Mouse (Mus musculus): ENCODE measurements around the gene Tsc1. TPM values are rescaled to one million over a fixed set of nuclear protein-coding genes. Genes with fewer than 3 reads are reported as not detected.
A peak's percentile ranks its signal among the peaks of the same experiment; 100 is the strongest.

Gene Tsc1
- total and polyA plus RNA-seq, 2 experiments from 2014 or later, result 7.7 to 14.6 TPM

GRCm38 (mm10) chr2:28653351-28653750 lies 12.3 kb downstream of the Tsc1 start:
- Histone ChIP-seq H3K27me3 (ENCODE audit: control insufficient read depth, insufficient read depth, low read length) (no peaks in the 10 kb centered on the region), H3K36me3 (replicated peaks; ENCODE audit: control insufficient read depth, insufficient read depth, low read length) (peaks cover 13% of the 10 kb centered on the region), H3K4me2 (ENCODE audit: low read depth, low read length) (no peak overlapping the region), H3K27ac (ENCODE audit: low read depth) (no peak overlapping the region), H3K9ac (replicated peaks; ENCODE audit: low read depth, low read length) (no peak overlapping the region), H3K4me3 (ENCODE audit: low read depth, low read length) (no peak overlapping the region), H3K9me3 (replicated peaks; ENCODE audit: control insufficient read depth, low read length) (no peaks in the 10 kb centered on the region), H3K4me1 (ENCODE audit: control insufficient read depth, insufficient read depth) (no peaks in the 10 kb centered on the region)
- ATAC-seq (ENCODE audit: insufficient read depth, low read depth), result no peak
- 92% methylated on average over 7 of the region's 7 CpGs for WGBS
- DNase-seq (ENCODE audit: low spot score), result no peak
- TF ChIP-seq EP300 (IDR thresholded peaks at IDR 0.05; ENCODE audit: low read depth) (no peak), CTCF (IDR thresholded peaks at IDR 0.05; ENCODE audit: low read depth) (no peak)

GRCm38 (mm10) chr2:28654295-28654694 lies 13.3 kb downstream of the Tsc1 start:
- DNase-seq (ENCODE audit: low spot score) (no peak), ATAC-seq (ENCODE audit: insufficient read depth, low read depth) (no peak)
- no peaks in the 10 kb centered on the region for H3K9me3 ChIP-seq (replicated peaks; ENCODE audit: control insufficient read depth, low read length)
- H3K4me3 ChIP-seq (ENCODE audit: low read depth, low read length), result no peak overlapping the region
- peaks cover 23% of the 10 kb centered on the region for H3K36me3 ChIP-seq (replicated peaks; ENCODE audit: control insufficient read depth, insufficient read depth, low read length)
- WGBS, result 56% methylated on average over 2 of the region's 2 CpGs
- no peak overlapping the region for H3K4me2 ChIP-seq (ENCODE audit: low read depth, low read length)
- no peak overlapping the region for H3K27ac ChIP-seq (ENCODE audit: low read depth)
- peak; percentile 25 for TF ChIP-seq CTCF (IDR thresholded peaks at IDR 0.05; ENCODE audit: low read depth)
- TF ChIP-seq EP300 (IDR thresholded peaks at IDR 0.05; ENCODE audit: low read depth), result no peak
- no peaks in the 10 kb centered on the region for H3K4me1 ChIP-seq (ENCODE audit: control insufficient read depth, insufficient read depth)
- H3K27me3 ChIP-seq (ENCODE audit: control insufficient read depth, insufficient read depth, low read length), result no peaks in the 10 kb centered on the region
- no peak overlapping the region for H3K9ac ChIP-seq (replicated peaks; ENCODE audit: low read depth, low read length)

- Histone ChIP-seq H3K9me3 (replicated peaks; ENCODE audit: control insufficient read depth, low read length) (no peaks in the 10 kb centered on the region), H3K36me3 (replicated peaks; ENCODE audit: control insufficient read depth, insufficient read depth, low read length) (peaks cover 40% of the 10 kb centered on the region), H3K4me3 (ENCODE audit: low read depth, low read length) (no peak overlapping the region), H3K9ac (replicated peaks; ENCODE audit: low read depth, low read length) (no peak overlapping the region), H3K4me2 (ENCODE audit: low read depth, low read length) (no peak overlapping the region), H3K4me1 (ENCODE audit: control insufficient read depth, insufficient read depth) (no peaks in the 10 kb centered on the region), H3K27me3 (ENCODE audit: control insufficient read depth, insufficient read depth, low read length) (no peaks in the 10 kb centered on the region), H3K27ac (ENCODE audit: low read depth) (no peak overlapping the region)
- 78% methylated on average over 8 of the region's 8 CpGs for whole genome bisulfite sequencing
- no peak for DNase-seq (ENCODE audit: low spot score)
- ATAC-seq (ENCODE audit: insufficient read depth, low read depth), result no peak
- TF ChIP-seq EP300 (IDR thresholded peaks at IDR 0.05; ENCODE audit: low read depth) (no peak), CTCF (IDR thresholded peaks at IDR 0.05; ENCODE audit: low read depth) (no peak)
Measured at GRCm38 (mm10) chr2:28656216-28656615, 15.2 kb downstream of the Tsc1 start.

- ATAC-seq (ENCODE audit: insufficient read depth, low read depth) (no peak), DNase-seq (ENCODE audit: low spot score) (no peak)
- Histone ChIP-seq H3K27me3 (ENCODE audit: control insufficient read depth, insufficient read depth, low read length) (no peaks in the 10 kb centered on the region), H3K36me3 (replicated peaks; ENCODE audit: control insufficient read depth, insufficient read depth, low read length) (peaks cover 90% of the 10 kb centered on the region), H3K9ac (replicated peaks; ENCODE audit: low read depth, low read length) (no peak overlapping the region), H3K4me3 (ENCODE audit: low read depth, low read length) (no peak overlapping the region), H3K9me3 (replicated peaks; ENCODE audit: control insufficient read depth, low read length) (no peaks in the 10 kb centered on the region), H3K27ac (ENCODE audit: low read depth) (no peak overlapping the region), H3K4me2 (ENCODE audit: low read depth, low read length) (no peak overlapping the region), H3K4me1 (ENCODE audit: control insufficient read depth, insufficient read depth) (no peaks in the 10 kb centered on the region)
- 92% methylated on average over 3 of the region's 3 CpGs for WGBS
- TF ChIP-seq EP300 (IDR thresholded peaks at IDR 0.05; ENCODE audit: low read depth) (no peak), CTCF (IDR thresholded peaks at IDR 0.05; ENCODE audit: low read depth) (no peak)
Measured at GRCm38 (mm10) chr2:28662891-28663290, 21.9 kb downstream of the Tsc1 start.

- peaks cover 89% of the 10 kb centered on the region for H3K36me3 ChIP-seq (replicated peaks; ENCODE audit: control insufficient read depth, insufficient read depth, low read length)
- H3K9ac ChIP-seq (replicated peaks; ENCODE audit: low read depth, low read length), result no peak overlapping the region
- no peak overlapping the region for H3K4me2 ChIP-seq (ENCODE audit: low read depth, low read length)
- H3K27ac ChIP-seq (ENCODE audit: low read depth), result no peak overlapping the region
- ATAC-seq (ENCODE audit: insufficient read depth, low read depth), result no peak
- H3K9me3 ChIP-seq (replicated peaks; ENCODE audit: control insufficient read depth, low read length), result no peaks in the 10 kb centered on the region
- DNase-seq (ENCODE audit: low spot score), result no peak
- no peaks in the 10 kb centered on the region for H3K27me3 ChIP-seq (ENCODE audit: control insufficient read depth, insufficient read depth, low read length)
- no peak for TF ChIP-seq EP300 (IDR thresholded peaks at IDR 0.05; ENCODE audit: low read depth)
- no peak for TF ChIP-seq CTCF (IDR thresholded peaks at IDR 0.05; ENCODE audit: low read depth)
- no peaks in the 10 kb centered on the region for H3K4me1 ChIP-seq (ENCODE audit: control insufficient read depth, insufficient read depth)
- H3K4me3 ChIP-seq (ENCODE audit: low read depth, low read length), result no peak overlapping the region
- WGBS, result 89% methylated on average over 3 of the region's 3 CpGs
Measured at GRCm38 (mm10) chr2:28665818-28666217, 24.8 kb downstream of the Tsc1 start.

GRCm38 (mm10) chr2:28671438-28671837 lies 30.4 kb downstream of the Tsc1 start:
- H3K4me1 ChIP-seq (ENCODE audit: control insufficient read depth, insufficient read depth), result no peaks in the 10 kb centered on the region
- WGBS, result 76% methylated on average over 2 of the region's 2 CpGs
- H3K4me3 ChIP-seq (ENCODE audit: low read depth, low read length), result no peak overlapping the region
- DNase-seq (ENCODE audit: low spot score) (no peak), ATAC-seq (ENCODE audit: insufficient read depth, low read depth) (no peak)
- no peaks in the 10 kb centered on the region for H3K9me3 ChIP-seq (replicated peaks; ENCODE audit: control insufficient read depth, low read length)
- no peak overlapping the region for H3K9ac ChIP-seq (replicated peaks; ENCODE audit: low read depth, low read length)
- no peak overlapping the region for H3K4me2 ChIP-seq (ENCODE audit: low read depth, low read length)
- no peak overlapping the region for H3K27ac ChIP-seq (ENCODE audit: low read depth)
- no peak for TF ChIP-seq EP300 (IDR thresholded peaks at IDR 0.05; ENCODE audit: low read depth)
- no peak for TF ChIP-seq CTCF (IDR thresholded peaks at IDR 0.05; ENCODE audit: low read depth)
- no peaks in the 10 kb centered on the region for H3K27me3 ChIP-seq (ENCODE audit: control insufficient read depth, insufficient read depth, low read length)
- H3K36me3 ChIP-seq (replicated peaks; ENCODE audit: control insufficient read depth, insufficient read depth, low read length), result peaks cover 92% of the 10 kb centered on the region

All from heart, postnatal 0 days (tissue).